Mouse (Mus musculus) hindbrain, embryonic 10.5 days (tissue): ENCODE results near the gene Gm5150. TPM values are rescaled to one million over a fixed set of nuclear protein-coding genes. Genes with fewer than 3 reads are reported as not detected.

Source experiments
- polyA plus RNA-seq: library from polyadenylated mRNA; unstranded; fragments of >200 nt; fragmentation: Nextera tagmentation; extraction: Ambion mirVana; gene quantifications from 2 replicates; pipeline ENCODE4 v1.2.1, GENCODE M21; 2016

The Gm5150 gene
- polyA plus RNA-seq, 1 experiment from 2014 or later = not detected

Other genes with a start within 250 kb of the Gm5150 start
- gene Sirpb1c, start 157.9 kb downstream of the Gm5150 start, polyA plus RNA-seq = not detected in 2 replicates